Mouse (Mus musculus) embryo, embryonic 10.5 days (tissue): Measurements from ENCODE around the gene Cxcr5.
A peak's percentile ranks its signal among the peaks of the same experiment; 100 is the strongest.

Source experiments
- DNase-seq: peaks from one replicate; pipeline ENCODE4 v3.0.0-alpha.2; 2015; ENCODE audit warnings: low spot score

The Cxcr5 gene

GRCm38 (mm10) chr9:44537625-44538301 lies 23.9 kb downstream of the Cxcr5 start:
- peak; percentile 7 for DNase-seq

- DNase-seq = no peak
These were observed 28.6 kb downstream of the Cxcr5 start for GRCm38 (mm10) chr9:44532991-44533580.

- DNase-seq = no peak
These were observed 33.3 kb downstream of the Cxcr5 start for GRCm38 (mm10) chr9:44528340-44528739.

GRCm38 (mm10) chr9:44526337-44527112 lies 35.2 kb downstream of the Cxcr5 start:
- DNase-seq = no peak

GRCm38 (mm10) chr9:44525589-44525988 lies 36.1 kb downstream of the Cxcr5 start:
- no peak for DNase-seq

- DNase-seq = no peak
These were observed 36.7 kb downstream of the Cxcr5 start for GRCm38 (mm10) chr9:44525001-44525400.

- no peak for DNase-seq
These were observed 37.3 kb downstream of the Cxcr5 start for GRCm38 (mm10) chr9:44524235-44524826.

GRCm38 (mm10) chr9:44523686-44524085 lies 38.0 kb downstream of the Cxcr5 start:
- DNase-seq = no peak

- no peak for DNase-seq
These were observed 39.8 kb downstream of the Cxcr5 start for GRCm38 (mm10) chr9:44521927-44522326.

- no peak for DNase-seq
These were observed 43.6 kb downstream of the Cxcr5 start for GRCm38 (mm10) chr9:44518068-44518467.

GRCm38 (mm10) chr9:44517368-44517767 lies 44.3 kb downstream of the Cxcr5 start:
- DNase-seq = no peak

GRCm38 (mm10) chr9:44515891-44516290 lies 45.8 kb downstream of the Cxcr5 start:
- DNase-seq = no peak

GRCm38 (mm10) chr9:44515131-44515751 lies 46.4 kb downstream of the Cxcr5 start:
- DNase-seq = no peak

- no peak for DNase-seq
These were observed 47.5 kb downstream of the Cxcr5 start for GRCm38 (mm10) chr9:44514147-44514546.

- no peak for DNase-seq
These were observed 48.1 kb downstream of the Cxcr5 start for GRCm38 (mm10) chr9:44513610-44514009.

- DNase-seq = no peak
These were observed 48.6 kb downstream of the Cxcr5 start for GRCm38 (mm10) chr9:44513121-44513520.

GRCm38 (mm10) chr9:44512717-44513003 lies 49.0 kb downstream of the Cxcr5 start:
- no peak for DNase-seq

GRCm38 (mm10) chr9:44511935-44512716 lies 49.6 kb downstream of the Cxcr5 start:
- DNase-seq = no peak

GRCm38 (mm10) chr9:44510872-44511601 lies 50.6 kb downstream of the Cxcr5 start:
- DNase-seq = no peak

GRCm38 (mm10) chr9:44510355-44510871 lies 51.3 kb downstream of the Cxcr5 start:
- no peak for DNase-seq
